Mouse (Mus musculus): ENCODE data around the gene Dppa3.

- TF ChIP-seq CTCF (IDR thresholded peaks at IDR 0.05; ENCODE audit: low read depth, low read length) (no peak), POLR2A (IDR thresholded peaks at IDR 0.05; ENCODE audit: insufficient read depth, low read length) (peak; percentile 35)
These were observed 16.4 kb upstream of the Dppa3 start, which contains the start of gene Gdf3 for GRCm38 (mm10) chr6:122609771-122610170.
